13 mouse cellular contexts compared by ENCODE assay signal in the genomic region with DNA sequence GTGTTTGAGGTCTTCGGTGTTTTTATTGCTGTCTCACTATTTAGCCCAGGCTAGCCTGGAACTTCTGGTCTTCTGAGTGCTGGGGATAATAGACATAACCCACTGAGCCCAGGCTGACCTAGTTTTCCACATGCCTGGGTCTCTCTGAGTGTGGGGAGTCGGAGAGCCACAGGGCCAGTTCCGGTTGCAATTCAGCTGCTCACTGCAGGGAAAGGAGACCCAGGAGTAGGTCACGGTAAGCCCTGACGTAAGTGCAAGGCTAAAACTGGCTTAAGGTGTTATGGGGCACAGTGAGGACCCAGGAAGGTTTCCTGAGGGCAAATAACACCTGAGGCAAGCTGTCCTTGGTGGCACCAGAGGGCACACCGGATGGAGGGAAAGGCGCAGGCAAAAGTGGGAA. TPM values are rescaled to one million over a fixed set of nuclear protein-coding genes. Genes with fewer than 3 reads are reported as not detected.
DNase-seq lines count a peak whose midpoint lies in the region; ATAC-seq and TF ChIP-seq lines count a peak whose summit lies in the region.
"Had no signal": no experiment of that assay in that cellular context is flagged by ENCODE, and none has a peak within 500 bp of the region (broad histone marks: within the 10 kb centered on the region; RNA-seq: fewer than 3 reads in every experiment).

No protein-coding gene starts in this region.

- no peak for DNase-seq in heart, postnatal 14 days
- no peak for DNase-seq in midbrain, postnatal 0 days (ENCODE audit: low spot score)
- DNase-seq in hindbrain, embryonic 14.5 days (ENCODE audit: low spot score): no peak
- no peak for DNase-seq in frontal cortex, postnatal 10 days (ENCODE audit: low spot score in 2 of 2)
- DNase-seq: right cerebral cortex, postnatal 4 days had no signal

- H3K27me3 ChIP-seq in heart, embryonic 14.5 days (ENCODE audit: control insufficient read depth, insufficient read depth, low read length): no peaks in the 10 kb centered on the region
- peaks cover 11% of the 10 kb centered on the region; the same call in 1 of the 2 replicates for H3K27me3 ChIP-seq in midbrain, embryonic 12.5 days
- H3K27me3 ChIP-seq in midbrain, postnatal 0 days (ENCODE audit: insufficient read depth, low read length): no peaks in the 10 kb centered on the region
- no peaks in the 10 kb centered on the region for H3K27me3 ChIP-seq in hindbrain, embryonic 14.5 days (ENCODE audit: control insufficient read depth, insufficient read depth, low read length)
- no peaks in the 10 kb centered on the region for H3K27me3 ChIP-seq in neural tube, embryonic 15.5 days (replicated peaks)
- H3K27me3 ChIP-seq: embryonic facial prominence, embryonic 12.5 days; midbrain, embryonic 15.5 days had no signal

- H3K9ac ChIP-seq in heart, embryonic 14.5 days (ENCODE audit: low read length): no peak overlapping the region
- no peak overlapping the region for H3K9ac ChIP-seq in midbrain, embryonic 12.5 days (replicated peaks)
- no peak overlapping the region for H3K9ac ChIP-seq in midbrain, postnatal 0 days (replicated peaks; ENCODE audit: low read length, poor library complexity, severe bottlenecking)
- no peak overlapping the region for H3K9ac ChIP-seq in hindbrain, embryonic 14.5 days
- H3K9ac ChIP-seq in neural tube, embryonic 15.5 days (replicated peaks): no peak overlapping the region
- H3K9ac ChIP-seq: embryonic facial prominence, embryonic 12.5 days had no signal

- no peaks in the 10 kb centered on the region for H3K36me3 ChIP-seq in heart, embryonic 14.5 days (ENCODE audit: control insufficient read depth, insufficient read depth, low read length)
- no peaks in the 10 kb centered on the region for H3K36me3 ChIP-seq in midbrain, embryonic 12.5 days
- H3K36me3 ChIP-seq in midbrain, postnatal 0 days (ENCODE audit: insufficient read depth, low read length): no peaks in the 10 kb centered on the region
- no peaks in the 10 kb centered on the region for H3K36me3 ChIP-seq in hindbrain, embryonic 14.5 days (replicated peaks; ENCODE audit: control insufficient read depth, insufficient read depth)
- H3K36me3 ChIP-seq in neural tube, embryonic 15.5 days: no peaks in the 10 kb centered on the region
- H3K36me3 ChIP-seq: embryonic facial prominence, embryonic 12.5 days; limb, embryonic 12.5 days; midbrain, embryonic 15.5 days had no signal

- H3K27ac ChIP-seq in heart, embryonic 14.5 days (replicated peaks in 1 of 2; ENCODE audit: control insufficient read depth in 1 of 2, insufficient read depth in 1 of 2, low read depth in 2 of 2, low read length in 2 of 2): no peak overlapping the region; a peak in 1 of 4 replicates
- no peak overlapping the region for H3K27ac ChIP-seq in midbrain, embryonic 12.5 days (replicated peaks)
- no peak overlapping the region for H3K27ac ChIP-seq in midbrain, postnatal 0 days (ENCODE audit: low read depth, low read length)
- no peak overlapping the region for H3K27ac ChIP-seq in hindbrain, embryonic 14.5 days
- H3K27ac ChIP-seq in neural tube, embryonic 15.5 days (replicated peaks): peak overlapping the region; percentile 77; the same call in 1 of the 2 replicates

- no peak for ATAC-seq in heart, embryonic 14.5 days (ENCODE audit: insufficient number of reproducible peaks, insufficient read depth, low FRiP score, low read depth)
- no peak for ATAC-seq in midbrain, embryonic 12.5 days (ENCODE audit: low FRiP score, low read depth)
- ATAC-seq in midbrain, postnatal 0 days (ENCODE audit: low FRiP score): no peak
- ATAC-seq in hindbrain, embryonic 14.5 days (ENCODE audit: low FRiP score): no peak
- ATAC-seq in neural tube, embryonic 15.5 days (ENCODE audit: low FRiP score): no peak

- H3K4me2 ChIP-seq in heart, embryonic 14.5 days (ENCODE audit: low read length): peak overlapping the region; percentile 71
- H3K4me2 ChIP-seq in midbrain, embryonic 12.5 days (replicated peaks): peak overlapping the region; percentile 59; the same call in 1 of the 2 replicates
- H3K4me2 ChIP-seq in midbrain, postnatal 0 days (ENCODE audit: low read depth, low read length, poor library complexity, severe bottlenecking): no peak overlapping the region
- H3K4me2 ChIP-seq in hindbrain, embryonic 14.5 days (replicated peaks): peak overlapping the region; percentile 44
- H3K4me2 ChIP-seq in neural tube, embryonic 15.5 days: no peak overlapping the region

- H3K9me3 ChIP-seq in heart, embryonic 14.5 days (ENCODE audit: control insufficient read depth, low read length): no peaks in the 10 kb centered on the region
- H3K9me3 ChIP-seq in midbrain, embryonic 12.5 days: no peaks in the 10 kb centered on the region
- H3K9me3 ChIP-seq in midbrain, postnatal 0 days (ENCODE audit: low read length): no peaks in the 10 kb centered on the region
- no peaks in the 10 kb centered on the region for H3K9me3 ChIP-seq in hindbrain, embryonic 14.5 days (ENCODE audit: control insufficient read depth, low read length)
- H3K9me3 ChIP-seq in neural tube, embryonic 15.5 days (replicated peaks): no peaks in the 10 kb centered on the region
- H3K9me3 ChIP-seq: embryonic facial prominence, embryonic 12.5 days; limb, embryonic 12.5 days; midbrain, embryonic 15.5 days had no signal

- TF ChIP-seq CTCF in midbrain, postnatal 0 days (IDR thresholded peaks at IDR 0.05): no peak

- intact Hi-C loops in heart, postnatal 14 days (cut with DNase I): loop anchor here (10.0 kb wide), 1 partner anchor 253 kb away; no protein-coding TSS in a partner anchor

- H3K4me3 ChIP-seq in heart, embryonic 14.5 days (ENCODE audit: control insufficient read depth in 1 of 2, insufficient read depth in 1 of 2, low read depth in 1 of 2, low read length in 2 of 2): no peak overlapping the region
- H3K4me3 ChIP-seq in midbrain, embryonic 12.5 days: no peak overlapping the region
- no peak overlapping the region for H3K4me3 ChIP-seq in midbrain, postnatal 0 days (ENCODE audit: low read depth, low read length)
- no peak overlapping the region for H3K4me3 ChIP-seq in hindbrain, embryonic 14.5 days (replicated peaks; ENCODE audit: low read length)
- H3K4me3 ChIP-seq in neural tube, embryonic 15.5 days (replicated peaks): no peak overlapping the region

- WGBS in heart, embryonic 14.5 days: 85% methylated on average over 7 of the region's 7 CpGs
- WGBS in midbrain, embryonic 12.5 days: 92% methylated on average over 7 of the region's 7 CpGs
- 82% methylated on average over 7 of the region's 7 CpGs for WGBS in midbrain, postnatal 0 days
- 87% methylated on average over 7 of the region's 7 CpGs for WGBS in hindbrain, embryonic 14.5 days
- WGBS in neural tube, embryonic 15.5 days: 86% methylated on average over 7 of the region's 7 CpGs

- peaks cover 7 to 12% of the 10 kb centered on the region in 2 experiments for H3K4me1 ChIP-seq in heart, embryonic 14.5 days (ENCODE audit: control insufficient read depth in 2 of 2, insufficient read depth in 2 of 2, low read length in 2 of 2)
- peaks cover 13% of the 10 kb centered on the region for H3K4me1 ChIP-seq in midbrain, embryonic 12.5 days
- no peaks in the 10 kb centered on the region for H3K4me1 ChIP-seq in midbrain, postnatal 0 days (ENCODE audit: insufficient read depth, low read length)
- 0 out of 2 replicates have a peak, but pooled peaks cover 6% of the 10 kb centered on the region for H3K4me1 ChIP-seq in hindbrain, embryonic 14.5 days (replicated peaks; ENCODE audit: control insufficient read depth, insufficient read depth, low read length)
- H3K4me1 ChIP-seq in neural tube, embryonic 15.5 days: peaks cover 30% of the 10 kb centered on the region

RNA-seq across cellular contexts. Expression of gene Hsp90aa1, which starts 4.9 kb away (rescaled TPM):
- polyA plus RNA-seq in heart, embryonic 14.5 days (2014; fragmentation: Nextera tagmentation; extraction: Ambion mirVana): 635 and 675 TPM in 2 replicates
- total RNA-seq in heart, postnatal 14 days (2021): 100 to 1,000 TPM in 1 of 2 experiments, 10 to 100 TPM in 1; 98.6 to 163 TPM
- 1,236 and 1,324 TPM in 2 replicates for polyA plus RNA-seq in midbrain, embryonic 12.5 days (2016; fragmentation: Nextera tagmentation; extraction: Ambion mirVana)
- total RNA-seq in midbrain, postnatal 0 days (2014; rRNA removed): 567 and 693 TPM in 2 replicates
- polyA plus RNA-seq in midbrain, postnatal 0 days (2015; fragmentation: Nextera tagmentation; extraction: Ambion mirVana): 1,476 and 1,620 TPM in 2 replicates
- 1,388 and 1,430 TPM in 2 replicates for polyA plus RNA-seq in hindbrain, embryonic 14.5 days (2014; fragmentation: Nextera tagmentation; extraction: Ambion mirVana)
- polyA plus RNA-seq in neural tube, embryonic 15.5 days (2015; fragmentation: Nextera tagmentation; extraction: Ambion mirVana): 1,438 and 1,488 TPM in 2 replicates

RNA-seq across cellular contexts. Expression of gene 1700001K19Rik, which starts 25.0 kb away (rescaled TPM):
- not detected in 2 replicates for polyA plus RNA-seq in heart, embryonic 14.5 days (2014; fragmentation: Nextera tagmentation; extraction: Ambion mirVana)
- total RNA-seq in heart, postnatal 14 days (2021): not detected
- polyA plus RNA-seq in midbrain, embryonic 12.5 days (2016; fragmentation: Nextera tagmentation; extraction: Ambion mirVana): not detected in 2 replicates
- not detected in 2 replicates for total RNA-seq in midbrain, postnatal 0 days (2014; rRNA removed)
- 0.17 TPM in 1 of 2 replicates, not detected in the other for polyA plus RNA-seq in midbrain, postnatal 0 days (2015; fragmentation: Nextera tagmentation; extraction: Ambion mirVana)
- polyA plus RNA-seq in hindbrain, embryonic 14.5 days (2014; fragmentation: Nextera tagmentation; extraction: Ambion mirVana): 0.28 and 0.37 TPM in 2 replicates
- polyA plus RNA-seq in neural tube, embryonic 15.5 days (2015; fragmentation: Nextera tagmentation; extraction: Ambion mirVana): 0.17 TPM in 1 of 2 replicates, not detected in the other
- total RNA-seq: adrenal gland, adult 2 months; granulocyte monocyte progenitor cell, adult 5-6 weeks had no signal
- polyA plus RNA-seq: adrenal gland, adult 2 months; embryonic facial prominence, embryonic 12.5 days; limb, embryonic 12.5 days; midbrain, embryonic 15.5 days had no signal

RNA-seq across cellular contexts. Expression of gene Wdr20, which starts 30.3 kb away (rescaled TPM):
- polyA plus RNA-seq in heart, embryonic 14.5 days (2014; fragmentation: Nextera tagmentation; extraction: Ambion mirVana): 16.1 and 16.3 TPM in 2 replicates
- total RNA-seq in heart, postnatal 14 days (2021): 10 to 100 TPM; 32.9 to 35.2 TPM
- 32.1 and 32.6 TPM in 2 replicates for polyA plus RNA-seq in midbrain, embryonic 12.5 days (2016; fragmentation: Nextera tagmentation; extraction: Ambion mirVana)
- 33.8 and 38.7 TPM in 2 replicates for total RNA-seq in midbrain, postnatal 0 days (2014; rRNA removed)
- polyA plus RNA-seq in midbrain, postnatal 0 days (2015; fragmentation: Nextera tagmentation; extraction: Ambion mirVana): 16.0 and 16.2 TPM in 2 replicates
- polyA plus RNA-seq in hindbrain, embryonic 14.5 days (2014; fragmentation: Nextera tagmentation; extraction: Ambion mirVana): 21.8 and 26.6 TPM in 2 replicates
- polyA plus RNA-seq in neural tube, embryonic 15.5 days (2015; fragmentation: Nextera tagmentation; extraction: Ambion mirVana): 23.2 and 24.2 TPM in 2 replicates

Comparison
In these comparisons a context has a peak if more than half of its experiments do, and no peak if none do; other contexts are left out.
1. H3K4me2 ChIP-seq: peak in heart, embryonic 14.5 days (single experiment), midbrain, embryonic 12.5 days (single experiment) and hindbrain, embryonic 14.5 days (single experiment); none in midbrain, postnatal 0 days (single experiment) and neural tube, embryonic 15.5 days (single experiment).